Mouse (Mus musculus): ENCODE data around the gene Taf1b.

GRCm38 (mm10) chr12:24468966-24469365 lies 29.2 kb upstream of the Taf1b start:
- TF ChIP-seq CTCF (IDR thresholded peaks at IDR 0.05; ENCODE audit: insufficient read depth, low read depth, low read length) = no peak
- TF ChIP-seq POLR2A (IDR thresholded peaks at IDR 0.05; ENCODE audit: insufficient read depth, low read depth, low read length) = no peak
